Mouse (Mus musculus) gastrocnemius, adult 18-20 months (tissue): ENCODE results near the gene Myom1. TPM values are rescaled to one million over a fixed set of nuclear protein-coding genes. Genes with fewer than 3 reads are reported as not detected.

Experiments used
- total RNA-seq, 2 experiments: library from RNA; stranded (reverse); gene quantifications; 2 replicates each; pipeline ENCODE4 v1.2.3; 2021

The Myom1 gene
- total RNA-seq, 2 experiments from 2014 or later = 1,275 to 1,360 TPM

Other genes with a start within 250 kb of the Myom1 start
- gene Tgif1, start 149.1 kb upstream of the Myom1 start, total RNA-seq = 1 to 10 TPM; 4.2 to 9.3 TPM
- 100 to 1,000 TPM; 404 to 553 TPM for gene Myl12a, start 245 bp downstream of the Myom1 start, total RNA-seq
- 1 to 10 TPM; 3.0 to 6.3 TPM for gene Lpin2, start 179.9 kb downstream of the Myom1 start, total RNA-seq